Mouse (Mus musculus) olfactory bulb, adult 2 months (tissue): ENCODE results near the gene Clptm1l. TPM values are rescaled to one million over a fixed set of nuclear protein-coding genes. Genes with fewer than 3 reads are reported as not detected.

Experiments
- H3K27ac ChIP-seq: fragments of 200-500 bp; 2 replicates; pipeline ENCODE4 v1.5.1; 2012; ENCODE audit warnings: low read depth, low read length; ENCODE audit not compliant: insufficient read depth
- H3K4me1 ChIP-seq: fragments of 200-500 bp; 2 replicates; pipeline ENCODE4 v1.6.1; 2012; ENCODE audit warnings: low read length; ENCODE audit not compliant: control insufficient read depth, insufficient read depth
- H3K4me3 ChIP-seq: fragments of 200-500 bp; 2 replicates; pipeline ENCODE4 v1.5.1; 2012; ENCODE audit warnings: mild to moderate bottlenecking, low read depth, low read length, moderate library complexity; ENCODE audit not compliant: insufficient read depth
- CTCF ChIP-seq: fragments of 200-500 bp; IDR thresholded peaks from 2 replicates; pipeline ENCODE4 v1.5.1; 2012; ENCODE audit warnings: low read depth, mild to moderate bottlenecking, low read length, moderate library complexity; ENCODE audit not compliant: insufficient read depth
- POLR2A ChIP-seq: fragments of 200-500 bp; IDR thresholded peaks from 2 replicates; pipeline ENCODE4 v1.6.1; 2012; ENCODE audit warnings: mild to moderate bottlenecking, low read depth, low read length, moderate library complexity; ENCODE audit not compliant: insufficient read depth
- WGBS: fragments of 180-500 bp; shearing (Covaris S2); methylation state at CpG from one replicate; pipeline ENCODE4 v1.1.7; 2018; 5-methylcytosine and 5-hydroxymethylcytosine counted together
- polyA plus RNA-seq: library from polyadenylated mRNA; stranded (reverse); fragments of >200 nt; gene quantifications from 2 replicates; pipeline ENCODE4 v1.2.4, GENCODE M21; 2012; ENCODE audit warnings: low replicate concordance; ENCODE audit not compliant: missing spikeins, insufficient read depth, insufficient read length

The Clptm1l gene
- polyA plus RNA-seq, result not detected in 2 replicates

DNA sequence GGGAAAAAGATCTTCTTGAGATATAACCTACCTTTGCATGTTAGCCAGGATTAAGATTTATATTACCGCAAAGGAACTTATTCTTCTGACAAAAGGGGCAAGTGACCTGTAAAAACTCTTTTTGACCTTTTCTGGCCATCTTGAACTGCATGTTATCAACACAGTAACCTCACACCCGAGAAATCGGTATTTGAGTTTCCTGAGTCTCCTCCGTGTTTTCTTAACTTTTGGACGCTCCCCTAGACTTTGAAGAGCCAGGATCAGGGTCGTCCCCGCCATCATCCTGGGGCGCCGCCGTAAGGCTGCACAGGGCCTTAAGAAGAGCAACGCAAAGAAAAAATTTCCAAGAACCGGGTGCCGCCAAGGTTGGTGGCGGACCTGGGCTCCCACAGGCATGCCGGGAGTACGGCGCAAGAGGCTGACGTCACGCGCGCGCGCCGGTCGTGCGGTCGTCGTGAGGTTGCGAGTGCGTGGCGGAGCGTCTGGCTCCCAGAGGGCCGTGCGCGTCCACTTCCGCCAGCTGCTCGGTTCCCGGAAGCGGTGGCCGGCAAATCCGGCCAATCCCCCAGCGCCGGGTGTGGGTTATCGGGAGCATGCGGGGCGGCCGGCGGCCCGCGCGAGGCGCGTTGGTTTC, at the start of gene Clptm1l:
Clptm1l (plus strand) TSS at position 485 of the 634 bp plus-strand sequence.
- Histone ChIP-seq H3K4me3 (peak within 1 kb of the TSS; percentile 55), H3K4me1 (peaks cover 4% of the 10 kb centered on the region), H3K27ac (peak within 1 kb of the TSS; percentile 69; the same call in 1 of the 2 replicates)
- WGBS, result under 1% methylated on average over 53 of the region's 53 CpGs
- TF ChIP-seq CTCF (no peak), POLR2A (peak; percentile 82)

DNA sequence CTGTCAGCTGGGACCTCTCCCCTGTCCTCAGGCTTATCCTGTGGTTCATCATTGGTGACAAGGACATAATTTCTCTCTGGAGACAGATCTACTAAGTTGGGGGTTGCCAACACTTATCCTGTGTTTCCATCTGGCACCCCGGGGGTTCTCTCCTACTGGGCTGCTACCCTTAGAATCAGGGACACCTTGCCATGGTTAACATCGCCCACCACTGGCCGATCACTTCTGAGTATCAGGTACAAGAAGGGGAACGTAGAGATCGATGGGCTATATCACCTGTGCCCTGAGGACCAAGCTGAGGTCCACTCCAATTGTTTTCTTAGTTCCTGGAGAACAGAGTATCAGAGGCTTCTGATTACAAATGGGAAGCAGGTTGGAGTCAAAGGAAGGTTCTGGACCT, 39.6 kb upstream of the Clptm1l start:
- no peaks in the 10 kb centered on the region for H3K4me1 ChIP-seq
- TF ChIP-seq POLR2A (no peak), CTCF (no peak)
- no peak overlapping the region for H3K4me3 ChIP-seq
- 82% methylated on average over 5 of the region's 5 CpGs for WGBS
- no peak overlapping the region for H3K27ac ChIP-seq

DNA sequence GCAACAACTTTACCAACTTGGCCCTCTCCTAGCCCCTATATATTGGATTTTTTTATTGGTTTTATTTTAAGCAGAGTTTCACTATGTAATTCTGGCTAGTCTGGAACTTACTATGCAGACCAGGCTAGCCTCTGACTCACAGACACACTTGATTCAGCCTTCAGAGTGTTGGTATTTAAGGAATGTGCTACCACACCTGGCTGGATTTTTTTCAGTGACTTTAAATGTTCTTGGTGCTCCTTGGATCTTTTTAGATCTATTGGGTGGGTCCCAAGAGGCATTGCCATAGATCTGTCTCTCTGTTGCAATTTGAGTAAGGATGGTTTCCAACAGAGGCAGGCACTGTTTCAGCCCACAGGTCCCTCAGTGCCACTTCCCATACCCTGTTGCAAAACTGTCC, 28.8 kb upstream of the Clptm1l start:
- TF ChIP-seq POLR2A, result no peak
- Histone ChIP-seq H3K4me1 (no peaks in the 10 kb centered on the region), H3K4me3 (no peak overlapping the region)

GRCm38 (mm10) chr13:73577277-73577676, 26.5 kb upstream of the Clptm1l start:
- WGBS, result 65% methylated on average over 2 of the region's 2 CpGs

More for the DNA sequence above, 28.8 kb upstream of the Clptm1l start:
- no peak overlapping the region for H3K27ac ChIP-seq

DNA sequence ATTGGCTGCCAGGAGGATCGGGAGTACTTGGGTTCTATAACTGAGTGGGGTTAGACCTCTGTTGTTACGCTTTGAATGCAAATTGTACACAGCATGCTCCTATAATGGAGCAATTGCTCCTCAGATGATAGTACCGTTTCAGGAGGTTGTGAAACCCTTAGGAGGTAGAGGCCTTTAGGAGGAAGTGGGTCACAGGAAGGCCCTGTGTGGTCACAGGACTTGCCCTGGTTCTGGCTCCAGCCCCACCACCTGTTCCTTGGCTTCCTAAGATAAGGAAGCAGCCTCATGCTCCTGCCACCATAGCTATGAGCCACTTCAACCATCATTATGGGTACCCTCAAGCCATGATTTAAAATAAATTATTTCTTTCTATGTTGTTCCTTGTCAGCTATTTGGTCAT, 12.3 kb upstream of the Clptm1l start:
- TF ChIP-seq CTCF, result no peak
- TF ChIP-seq POLR2A, result no peak
- no peaks in the 10 kb centered on the region for H3K4me1 ChIP-seq
- no peak overlapping the region for H3K27ac ChIP-seq
- WGBS, result 87% methylated on average over 3 of the region's 3 CpGs
- H3K4me3 ChIP-seq, result no peak overlapping the region

More at GRCm38 (mm10) chr13:73577277-73577676, 26.5 kb upstream of the Clptm1l start:
- TF ChIP-seq CTCF (no peak), POLR2A (no peak)
- H3K4me3 ChIP-seq, result no peak overlapping the region
- H3K27ac ChIP-seq, result no peak overlapping the region
- no peaks in the 10 kb centered on the region for H3K4me1 ChIP-seq

DNA sequence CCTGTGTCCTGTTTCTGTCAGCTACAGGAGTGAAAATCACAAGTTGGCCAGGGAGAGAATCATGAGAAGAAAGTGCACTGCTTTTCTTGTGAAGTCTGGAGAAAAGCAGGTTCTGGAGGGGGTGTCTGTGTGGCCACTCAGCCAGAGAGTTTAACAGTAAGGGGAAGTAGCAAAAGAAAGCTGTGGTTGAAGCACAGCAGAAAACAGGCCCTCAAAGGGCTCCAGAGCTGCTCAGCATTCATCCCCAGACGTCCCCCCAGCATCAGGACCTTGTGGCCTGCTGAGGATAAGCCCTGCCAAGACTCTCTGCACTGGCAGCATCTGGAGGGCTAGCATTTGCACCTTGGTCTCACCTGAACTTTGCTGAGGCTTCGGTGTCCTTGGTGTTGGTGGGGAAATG, 11.3 kb upstream of the Clptm1l start:
- H3K27ac ChIP-seq, result no peak overlapping the region
- no peak for TF ChIP-seq POLR2A
- no peak overlapping the region for H3K4me3 ChIP-seq
- 36% methylated on average over 2 of the region's 2 CpGs for WGBS
- H3K4me1 ChIP-seq, result no peaks in the 10 kb centered on the region

GRCm38 (mm10) chr13:73596276-73596675, 7.5 kb upstream of the Clptm1l start:
- WGBS, result 81% methylated on average over 4 of the region's 4 CpGs

GRCm38 (mm10) chr13:73600217-73600616, 3.6 kb upstream of the Clptm1l start:
- Histone ChIP-seq H3K4me3 (no peak overlapping the region), H3K4me1 (peaks cover 4% of the 10 kb centered on the region), H3K27ac (no peak overlapping the region)
- WGBS, result 79% methylated on average over 4 of the region's 4 CpGs
- TF ChIP-seq POLR2A (no peak), CTCF (no peak)

More at GRCm38 (mm10) chr13:73596276-73596675, 7.5 kb upstream of the Clptm1l start:
- TF ChIP-seq POLR2A, result no peak
- TF ChIP-seq CTCF, result no peak
- Histone ChIP-seq H3K4me3 (no peak overlapping the region), H3K4me1 (no peaks in the 10 kb centered on the region), H3K27ac (no peak overlapping the region)

DNA sequence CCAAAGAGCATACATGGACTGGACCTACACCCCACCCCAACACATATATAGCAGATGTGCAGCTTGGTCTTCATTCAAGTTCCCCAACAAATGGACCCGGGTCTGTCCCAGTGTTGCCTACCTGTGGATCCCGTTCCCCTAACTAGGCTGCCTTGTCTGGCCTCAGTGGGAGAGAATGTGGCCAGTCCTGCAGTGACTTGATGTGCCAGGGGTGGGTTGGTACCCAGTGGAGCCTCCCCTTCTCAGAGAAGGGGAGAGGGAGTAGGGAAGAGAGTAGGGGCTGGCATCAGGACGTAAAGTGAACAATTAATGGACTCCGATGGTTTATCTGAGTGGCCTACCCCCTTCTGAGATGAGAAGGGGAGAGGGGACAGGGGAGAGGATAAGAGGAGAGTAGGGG, 760 bp upstream of the Clptm1l start:
- no peak overlapping the region for H3K27ac ChIP-seq
- peaks cover 4% of the 10 kb centered on the region for H3K4me1 ChIP-seq
- 45% methylated on average over 4 of the region's 4 CpGs for WGBS

More for the DNA sequence above, 760 bp upstream of the Clptm1l start:
- TF ChIP-seq CTCF, result no peak
- no peak for TF ChIP-seq POLR2A
- peak overlapping the region; percentile 38 for H3K4me3 ChIP-seq
